Mouse (Mus musculus) ES-Bruce4 (cell line): ENCODE results near the gene Bdkrb1. TPM values are rescaled to one million over a fixed set of nuclear protein-coding genes. Genes with fewer than 3 reads are reported as not detected.

Experiments used
- H3K27ac ChIP-seq: 2 replicates; pipeline ENCODE4 v1.5.1; 2012; ENCODE audit warnings: low read length, inconsistent platforms; ENCODE audit not compliant: insufficient read depth
- H3K27me3 ChIP-seq: 2 replicates; pipeline ENCODE4 v1.6.1; 2012; ENCODE audit warnings: mild to moderate bottlenecking, low read length, inconsistent platforms; ENCODE audit not compliant: control insufficient read depth, poor library complexity, insufficient read depth, severe bottlenecking
- H3K36me3 ChIP-seq: 2 replicates; pipeline ENCODE4 v1.6.1; 2012; ENCODE audit warnings: inconsistent platforms, mild to moderate bottlenecking, low read length, moderate library complexity; ENCODE audit not compliant: control insufficient read depth, poor library complexity, insufficient read depth, severe bottlenecking
- H3K4me1 ChIP-seq: one replicate; pipeline ENCODE4 v1.8.1; 2011; ENCODE audit warnings: low read length; ENCODE audit not compliant: control insufficient read depth, insufficient read depth
- H3K4me3 ChIP-seq: 2 replicates; pipeline ENCODE4 v1.5.1; 2011; ENCODE audit warnings: low read depth, mild to moderate bottlenecking, low read length
- H3K9ac ChIP-seq: 2 replicates; pipeline ENCODE4 v1.6.1; 2012; ENCODE audit warnings: low read depth, mild to moderate bottlenecking, inconsistent platforms; ENCODE audit not compliant: poor library complexity, severe bottlenecking
- H3K9me3 ChIP-seq: replicated peaks from 2 replicates; pipeline ENCODE4 v1.6.1; 2012; ENCODE audit warnings: mild to moderate bottlenecking, low read length, inconsistent platforms; ENCODE audit not compliant: control insufficient read depth, poor library complexity, insufficient read depth, severe bottlenecking
- CTCF ChIP-seq: IDR thresholded peaks from one replicate; pipeline ENCODE4 v1.8.1; 2011; ENCODE audit warnings: low read depth, low read length
- EP300 ChIP-seq: IDR thresholded peaks from 2 replicates; pipeline ENCODE4 v1.6.1; 2011; ENCODE audit warnings: low read depth, low read length; ENCODE audit not compliant: insufficient read depth
- POLR2A ChIP-seq: IDR thresholded peaks from one replicate; pipeline ENCODE4 v1.8.1; 2011; ENCODE audit warnings: low read length; ENCODE audit not compliant: insufficient read depth
- polyA plus RNA-seq: library from polyadenylated mRNA; stranded (reverse); fragments of >200 nt; gene quantifications from 2 replicates; pipeline ENCODE4 v1.2.4, GENCODE M21; 2011; ENCODE audit warnings: low read depth; ENCODE audit not compliant: missing spikeins, insufficient read depth, insufficient read length

Gene Bdkrb1
- polyA plus RNA-seq, 1 experiment: not detected

GRCm38 (mm10) chr12:105574356-105574755 lies 28.5 kb upstream of the Bdkrb1 start:
- Histone ChIP-seq H3K27me3 (no peaks in the 10 kb centered on the region), H3K27ac (no peak overlapping the region), H3K4me3 (no peak overlapping the region), H3K4me1 (no peaks in the 10 kb centered on the region), H3K9ac (no peak overlapping the region), H3K36me3 (no peaks in the 10 kb centered on the region), H3K9me3 (no peaks in the 10 kb centered on the region)
- no peak for TF ChIP-seq EP300
- TF ChIP-seq POLR2A: no peak
- no peak for TF ChIP-seq CTCF

GRCm38 (mm10) chr12:105580490-105580889 lies 22.4 kb upstream of the Bdkrb1 start:
- no peaks in the 10 kb centered on the region for H3K4me1 ChIP-seq
- no peak overlapping the region for H3K27ac ChIP-seq
- H3K4me3 ChIP-seq: no peak overlapping the region
- no peak for TF ChIP-seq POLR2A
- no peak for TF ChIP-seq CTCF
- TF ChIP-seq EP300: 0 out of 2 replicates have a peak, but pooled peaks have one; percentile 16
- no peaks in the 10 kb centered on the region for H3K9me3 ChIP-seq
- H3K27me3 ChIP-seq: no peaks in the 10 kb centered on the region
- H3K36me3 ChIP-seq: no peaks in the 10 kb centered on the region
- H3K9ac ChIP-seq: no peak overlapping the region

GRCm38 (mm10) chr12:105582486-105582885 lies 20.4 kb upstream of the Bdkrb1 start:
- no peak for TF ChIP-seq EP300
- no peak overlapping the region for H3K9ac ChIP-seq
- H3K4me1 ChIP-seq: no peaks in the 10 kb centered on the region

DNA sequence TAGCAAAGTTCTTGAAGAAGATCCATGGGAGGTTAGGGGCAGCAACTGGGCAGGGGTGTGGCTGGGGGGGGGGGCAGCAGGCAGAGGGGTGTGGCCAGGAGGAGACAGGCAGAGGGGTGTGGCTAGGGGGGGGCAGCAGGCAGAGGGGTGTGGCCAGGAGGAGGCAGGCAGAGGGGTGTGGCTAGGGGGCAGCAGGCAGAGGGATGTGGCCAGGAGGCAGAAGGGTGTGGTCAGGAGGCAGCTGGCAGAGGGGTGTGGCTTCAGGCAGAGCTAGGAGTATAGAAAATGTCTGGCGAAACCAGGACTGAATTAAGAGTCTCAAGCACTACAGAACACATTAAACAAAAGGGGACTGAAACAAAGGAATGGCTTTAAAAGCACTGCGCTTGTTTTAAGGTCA lies 19.4 kb upstream of the Bdkrb1 start:
- H3K36me3 ChIP-seq: no peaks in the 10 kb centered on the region
- TF ChIP-seq CTCF: no peak
- peak; percentile 65; the same call in 1 of the 2 replicates for TF ChIP-seq EP300
- TF ChIP-seq POLR2A: no peak
- no peaks in the 10 kb centered on the region for H3K4me1 ChIP-seq
- no peaks in the 10 kb centered on the region for H3K9me3 ChIP-seq
- H3K4me3 ChIP-seq: no peak overlapping the region
- H3K27ac ChIP-seq: no peak overlapping the region
- H3K9ac ChIP-seq: no peak overlapping the region
- no peaks in the 10 kb centered on the region for H3K27me3 ChIP-seq

More at GRCm38 (mm10) chr12:105582486-105582885, 20.4 kb upstream of the Bdkrb1 start:
- Histone ChIP-seq H3K4me3 (no peak overlapping the region), H3K9me3 (no peaks in the 10 kb centered on the region), H3K36me3 (no peaks in the 10 kb centered on the region), H3K27ac (no peak overlapping the region), H3K27me3 (no peaks in the 10 kb centered on the region)

- Histone ChIP-seq H3K9ac (no peak overlapping the region), H3K27me3 (no peaks in the 10 kb centered on the region), H3K9me3 (no peaks in the 10 kb centered on the region), H3K4me3 (no peak overlapping the region; the same call in 1 of the 2 replicates), H3K4me1 (no peaks in the 10 kb centered on the region), H3K36me3 (no peaks in the 10 kb centered on the region), H3K27ac (no peak overlapping the region)
- peak; percentile 98 for TF ChIP-seq CTCF
- TF ChIP-seq POLR2A: no peak
These were observed 18.0 kb upstream of the Bdkrb1 start for GRCm38 (mm10) chr12:105584851-105585250.

DNA sequence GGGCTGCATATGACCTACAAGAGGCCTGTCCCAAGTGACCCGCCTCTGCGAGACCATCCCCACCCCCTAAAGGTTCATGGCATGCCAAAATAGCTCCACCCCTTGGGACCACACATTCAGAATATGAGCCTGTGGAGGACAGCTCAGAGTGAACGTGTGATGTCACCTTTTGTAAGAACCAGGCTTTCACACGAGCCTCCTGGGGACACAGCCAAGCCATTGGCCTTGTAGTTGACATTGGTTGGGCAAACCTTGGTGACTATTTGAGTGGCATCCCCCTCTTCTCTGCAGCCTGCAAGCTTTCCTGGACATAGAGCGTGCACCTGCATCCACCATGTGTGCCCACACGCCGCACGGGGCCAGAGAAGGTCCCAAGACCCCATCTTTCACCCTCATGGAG lies 15.4 kb upstream of the Bdkrb1 start:
- H3K27ac ChIP-seq: no peak overlapping the region
- H3K27me3 ChIP-seq: no peaks in the 10 kb centered on the region
- H3K4me3 ChIP-seq: no peak overlapping the region
- H3K4me1 ChIP-seq: no peaks in the 10 kb centered on the region
- no peak overlapping the region for H3K9ac ChIP-seq
- no peaks in the 10 kb centered on the region for H3K9me3 ChIP-seq
- no peaks in the 10 kb centered on the region for H3K36me3 ChIP-seq
- TF ChIP-seq EP300 (no peak), POLR2A (no peak)
